Mouse (Mus musculus) heart, adult 11 months (tissue): ENCODE data around the gene Bub1b.

ENCODE experiments used
- DNase-seq: peaks from one replicate; pipeline ENCODE4 v3.0.0; 2022

Bub1b gene

GRCm38 (mm10) chr2:118669245-118669644 lies 71.2 kb downstream of the Bub1b start:
- no peak for DNase-seq

DNA sequence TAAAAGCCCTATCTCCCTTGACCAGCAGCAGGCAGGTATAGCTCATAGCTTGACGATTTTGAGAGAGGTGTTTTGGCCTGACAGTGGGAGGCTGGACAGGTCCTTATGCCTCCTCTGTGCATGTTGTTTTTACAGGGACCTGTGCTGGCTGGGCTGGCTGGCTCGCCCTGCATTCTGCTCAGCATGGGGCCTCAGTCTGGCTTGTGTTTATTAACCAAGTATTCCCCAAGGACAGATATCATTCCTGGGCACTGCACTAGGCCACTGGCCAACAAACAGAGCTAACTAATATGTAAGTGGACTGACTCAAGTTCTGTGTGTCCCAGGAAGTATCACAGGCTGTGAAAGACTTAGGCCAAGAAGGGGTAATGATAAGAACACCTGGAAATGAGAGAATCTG lies 71.8 kb downstream of the Bub1b start:
- DNase-seq = peak; percentile 92

GRCm38 (mm10) chr2:118671728-118672127 lies 73.7 kb downstream of the Bub1b start:
- no peak for DNase-seq

DNA sequence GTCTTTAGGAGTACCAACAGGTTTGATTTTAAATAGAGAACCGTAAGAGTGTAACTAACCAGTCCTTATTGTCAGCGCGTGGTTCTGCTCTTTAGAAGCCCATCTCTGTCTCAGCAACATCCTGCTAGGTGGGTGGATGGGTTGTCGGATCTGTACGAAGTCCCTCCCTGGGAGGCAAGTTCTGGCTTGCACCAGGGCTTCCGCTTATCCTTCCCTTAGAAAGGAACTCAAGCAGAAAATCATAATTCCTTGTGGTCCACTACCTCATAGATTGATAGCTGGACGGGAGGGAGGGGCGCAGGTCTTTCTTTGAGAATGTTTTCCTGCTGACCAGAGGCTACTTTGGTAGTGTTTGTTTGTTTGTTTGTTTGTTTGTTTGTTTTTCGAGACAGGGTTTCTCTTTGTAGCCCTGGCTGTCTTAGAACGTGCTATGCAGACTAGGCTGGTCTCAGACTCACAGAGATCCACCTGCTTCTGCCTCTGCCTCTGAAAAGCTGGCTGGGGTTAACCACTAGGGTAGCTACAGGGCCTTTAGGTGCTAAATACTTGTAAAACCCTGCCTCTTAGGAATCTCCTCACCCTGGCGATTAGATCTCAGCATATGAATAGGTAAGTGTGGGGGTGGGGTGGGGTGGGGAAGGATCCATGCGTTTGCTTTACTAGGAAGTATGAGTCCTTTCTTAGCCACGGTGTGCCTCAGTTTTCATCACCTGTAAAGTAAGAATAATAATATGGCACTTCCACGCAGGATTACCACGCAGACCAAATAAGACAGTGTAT lies 75.9 kb downstream of the Bub1b start:
- DNase-seq = no peak

GRCm38 (mm10) chr2:118674500-118674899 lies 76.5 kb downstream of the Bub1b start:
- no peak for DNase-seq

DNA sequence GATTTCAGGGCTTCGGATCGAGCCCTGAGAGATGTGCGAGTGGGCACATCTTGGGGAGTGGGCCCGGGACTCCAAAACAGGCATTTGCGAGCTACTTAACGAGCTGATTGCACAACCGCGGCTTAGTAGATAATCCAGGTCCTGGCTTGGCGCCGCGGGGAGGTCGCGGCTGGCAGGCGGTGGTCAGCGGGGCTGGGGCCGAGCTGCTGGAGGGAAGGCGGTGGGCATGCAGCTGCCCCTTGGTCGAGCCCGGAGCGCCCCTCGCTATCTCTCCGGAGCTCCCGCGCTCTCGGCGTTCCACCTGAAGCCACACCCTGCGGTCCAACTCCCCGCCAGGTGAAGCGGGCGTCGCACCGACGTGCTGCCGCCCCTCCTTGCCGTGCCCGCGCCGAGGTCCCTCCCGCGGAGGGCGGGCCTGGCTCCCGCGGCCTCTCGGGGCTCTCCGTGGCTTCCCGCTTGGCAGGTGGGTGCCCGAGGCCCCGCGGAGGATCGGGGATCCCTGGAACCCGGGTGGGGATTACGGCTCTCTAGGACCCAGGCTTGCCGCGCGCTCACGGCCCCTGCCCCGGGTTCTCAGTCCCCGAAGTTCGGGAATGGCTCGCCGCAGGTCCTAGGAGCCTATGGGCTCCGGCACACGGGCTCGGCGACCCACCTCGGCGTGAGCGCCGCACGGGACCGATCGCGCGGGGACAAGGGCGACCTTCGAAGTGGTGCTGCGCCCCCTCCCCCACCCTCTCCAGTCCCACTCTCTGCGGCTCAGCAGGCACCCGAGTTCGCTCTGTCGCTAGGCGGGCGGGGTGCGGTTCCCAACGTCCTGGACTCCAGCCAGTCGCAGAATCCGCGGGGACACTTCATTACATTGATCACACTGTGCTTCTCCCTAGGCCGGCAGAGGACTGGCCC lies 79.1 kb downstream of the Bub1b start:
- peak; percentile 92 for DNase-seq

DNA sequence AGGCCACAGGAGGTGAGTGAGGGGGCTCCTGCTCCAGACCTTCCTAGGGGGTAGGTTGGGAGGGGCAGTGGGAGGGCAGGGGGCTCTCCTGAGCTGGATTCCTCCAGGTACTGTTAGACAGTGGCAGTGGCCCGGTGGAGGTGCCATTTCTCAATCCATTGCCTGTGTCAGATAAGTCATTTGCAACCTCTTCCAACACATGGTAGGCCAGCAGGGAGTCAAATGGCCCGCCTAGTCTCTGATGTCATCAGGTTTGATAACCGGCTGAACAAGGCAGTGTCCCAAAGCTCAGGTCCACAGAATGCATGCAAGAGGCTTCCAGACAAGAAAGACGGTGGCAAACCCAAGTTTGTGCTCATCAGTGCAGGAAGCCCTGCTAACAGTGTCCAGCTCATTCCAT lies 79.8 kb downstream of the Bub1b start:
- DNase-seq = no peak

- DNase-seq = no peak
Measured at GRCm38 (mm10) chr2:118679577-118679976, 81.6 kb downstream of the Bub1b start.

- no peak for DNase-seq
Measured at GRCm38 (mm10) chr2:118680926-118681325, 82.9 kb downstream of the Bub1b start.

DNA sequence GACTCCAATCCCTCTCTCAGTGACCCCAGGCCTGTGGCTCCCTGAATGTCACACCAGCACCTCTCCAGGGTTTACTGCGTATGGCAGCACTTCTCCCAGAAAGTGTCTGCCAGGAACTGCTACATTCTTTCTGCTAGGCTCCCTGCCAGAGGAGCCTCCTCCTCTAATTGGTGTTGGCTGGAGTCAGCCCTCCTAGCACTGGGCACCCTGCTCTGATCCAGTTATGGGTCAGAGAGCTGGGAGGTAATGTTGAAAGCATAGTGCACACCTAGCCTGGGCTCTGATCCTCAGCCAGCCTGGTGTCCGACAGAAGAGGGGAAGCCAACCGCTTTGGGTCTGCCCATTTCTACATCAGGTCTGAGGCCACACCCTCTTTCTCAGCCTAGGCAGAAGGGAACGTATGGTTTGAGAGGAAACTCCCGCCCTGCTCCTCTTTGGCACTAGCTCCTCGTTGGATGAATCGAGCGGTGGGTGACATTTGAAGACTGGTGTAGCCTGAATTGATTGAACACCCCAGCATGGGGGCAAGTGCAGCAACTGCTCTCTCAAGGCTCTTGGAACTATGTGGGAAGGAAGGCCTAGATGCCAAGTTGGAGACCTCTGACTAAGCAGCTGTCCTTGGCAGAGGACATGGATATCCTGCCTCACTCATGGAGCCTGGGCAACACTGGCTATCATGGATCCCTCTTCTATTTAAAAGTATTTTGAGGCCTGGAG lies 84.7 kb downstream of the Bub1b start:
- DNase-seq = peak; percentile 91

GRCm38 (mm10) chr2:118685088-118685487 lies 87.1 kb downstream of the Bub1b start:
- no peak for DNase-seq

- DNase-seq = no peak
Measured at GRCm38 (mm10) chr2:118686693-118687092, 88.7 kb downstream of the Bub1b start.

DNA sequence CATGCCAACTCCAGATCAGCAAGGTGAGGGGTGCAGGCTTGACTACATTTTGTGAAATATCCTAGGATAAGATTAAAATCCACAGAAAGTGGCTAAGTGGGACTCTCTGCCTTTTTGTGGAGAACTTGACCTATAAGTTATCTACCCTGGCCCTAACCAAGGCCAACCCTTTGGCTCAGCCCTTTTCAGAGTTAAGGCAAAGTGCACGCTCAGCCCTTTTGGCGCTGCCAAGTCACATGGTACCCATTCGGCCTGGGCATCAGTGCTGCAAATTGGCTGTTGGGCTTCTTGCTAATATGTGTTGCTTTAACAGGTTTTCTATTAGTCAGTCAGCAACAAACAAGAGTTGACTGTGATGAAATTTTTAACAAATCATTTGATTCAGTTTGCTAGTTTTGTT lies 89.8 kb downstream of the Bub1b start:
- no peak for DNase-seq

DNA sequence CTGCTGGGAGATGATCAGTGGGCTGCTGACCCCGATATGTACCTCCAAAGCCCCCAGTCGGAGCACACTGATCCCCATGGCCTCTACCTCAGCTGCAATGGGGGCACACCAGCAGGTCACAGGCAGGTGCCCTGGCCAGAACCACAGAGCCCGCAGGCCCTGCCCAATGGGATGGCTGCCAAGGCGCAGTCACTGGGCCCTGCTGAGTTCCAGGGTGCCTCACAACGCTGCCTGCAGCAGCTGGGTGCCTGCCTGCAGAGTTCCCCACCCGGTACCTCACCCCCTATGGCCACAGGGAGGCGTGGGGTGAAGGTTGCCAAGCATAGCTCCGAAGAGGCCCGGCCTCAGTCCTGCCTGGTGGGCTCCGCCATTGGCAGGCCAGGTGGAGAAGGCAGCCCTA lies 91.9 kb downstream of the Bub1b start:
- DNase-seq = no peak
